Mouse (Mus musculus) MEL (cell line): ENCODE measurements around the gene Nat8l. TPM values are rescaled to one million over a fixed set of nuclear protein-coding genes. Genes with fewer than 3 reads are reported as not detected.

Experiments used
- DNase-seq: peaks from one replicate; pipeline ENCODE4 v3.0.0; 2011; ENCODE audit warnings: low read depth, low spot score
- H3K27ac ChIP-seq: 2 replicates; pipeline ENCODE4 v1.5.1; 2012; ENCODE audit warnings: low read depth, mild to moderate bottlenecking, control low read depth, low read length, moderate library complexity; ENCODE audit not compliant: control insufficient read depth
- H3K27me3 ChIP-seq, 2 experiments: fragments of 150-350 bp in 1 of 2; sonication (generic) in 1 of 2; 2 replicates each; pipeline ENCODE4 v1.6.1; 2012; ENCODE audit warnings: low read length in 2 of 2, mild to moderate bottlenecking in 2 of 2, improper control_type of control experiment in 1 of 2, moderate library complexity in 1 of 2; ENCODE audit not compliant: insufficient read depth in 2 of 2, control insufficient read depth in 1 of 2
- H3K36me3 ChIP-seq, 2 experiments: 2 replicates each; pipeline ENCODE4 v1.6.1; 2012 to 2014; ENCODE audit warnings: low read length in 2 of 2, improper control_type of control experiment in 1 of 2, inconsistent platforms in 1 of 2, mild to moderate bottlenecking in 1 of 2; ENCODE audit not compliant: insufficient read depth in 2 of 2, control insufficient read depth in 1 of 2
- H3K4me1 ChIP-seq, 2 experiments: fragments of 150-350 bp in 1 of 2; sonication (generic) in 1 of 2; 2 replicates each; pipeline ENCODE4 v1.6.1; 2012; ENCODE audit warnings: low read length in 2 of 2, improper control_type of control experiment in 1 of 2, mild to moderate bottlenecking in 1 of 2; ENCODE audit not compliant: insufficient read depth in 2 of 2, control insufficient read depth in 1 of 2
- H3K4me3 ChIP-seq, 2 experiments: fragments of 150-350 bp in 1 of 2; sonication (generic) in 1 of 2; 2 replicates each; pipeline ENCODE4 v1.5.1; 2012; ENCODE audit warnings: low read depth in 2 of 2, low read length in 2 of 2, mild to moderate bottlenecking in 2 of 2, moderate library complexity in 2 of 2, control low read depth in 1 of 2, improper control_type of control experiment in 1 of 2; ENCODE audit not compliant: control insufficient read depth in 1 of 2, insufficient read depth in 1 of 2
- H3K79me2 ChIP-seq: 2 replicates; pipeline ENCODE4 v1.6.1; 2012; ENCODE audit warnings: mild to moderate bottlenecking, low read length, moderate library complexity; ENCODE audit not compliant: control insufficient read depth, poor library complexity, insufficient read depth
- H3K9ac ChIP-seq: 2 replicates; pipeline ENCODE4 v1.6.1; 2012; ENCODE audit warnings: low read depth, mild to moderate bottlenecking, control low read depth, low read length, moderate library complexity; ENCODE audit not compliant: control insufficient read depth, poor library complexity, severe bottlenecking
- H3K9me3 ChIP-seq: fragments of 150-350 bp; sonication (generic); replicated peaks from 2 replicates; pipeline ENCODE4 v1.6.1; 2012; ENCODE audit warnings: mild to moderate bottlenecking, low read length, improper control_type of control experiment, moderate library complexity; ENCODE audit not compliant: insufficient read depth
- CTCF ChIP-seq, 3 experiments: IDR thresholded peaks in 2 of 3; conservative IDR thresholded peaks in 1 of 3; 2 replicates each; pipeline ENCODE4 v1.5.1; 2011 to 2012; ENCODE audit warnings: low read length in 3 of 3, low read depth in 2 of 3, mild to moderate bottlenecking in 2 of 3, improper control_type of control experiment in 1 of 3, inconsistent platforms in 1 of 3, mixed read lengths in 1 of 3, moderate library complexity in 1 of 3; ENCODE audit not compliant: control insufficient read depth in 1 of 3, insufficient read depth in 1 of 3, poor library complexity in 1 of 3, severe bottlenecking in 1 of 3
- ELF1 ChIP-seq: IDR thresholded peaks from 2 replicates; pipeline ENCODE4 v1.6.1; 2014; ENCODE audit warnings: low read depth, mild to moderate bottlenecking, inconsistent platforms, low read length, improper control_type of control experiment, moderate library complexity
- EP300 ChIP-seq, 2 experiments: IDR thresholded peaks; 2 replicates each; pipeline ENCODE4 v1.6.1; 2011; ENCODE audit warnings: improper control_type of control experiment in 2 of 2, low read length in 2 of 2, low read depth in 1 of 2, mild to moderate bottlenecking in 1 of 2
- GABPA ChIP-seq: IDR thresholded peaks from 2 replicates; pipeline ENCODE4 v1.6.1; 2012; ENCODE audit warnings: low read depth, mild to moderate bottlenecking, inconsistent platforms, low read length, improper control_type of control experiment, moderate library complexity
- GATA1 ChIP-seq: IDR thresholded peaks from 2 replicates; pipeline ENCODE4 v1.6.1; 2011; ENCODE audit warnings: low read depth, low read length, improper control_type of control experiment
- KAT2A ChIP-seq: conservative IDR thresholded peaks from 2 replicates; pipeline ENCODE4 v1.6.1; 2012; ENCODE audit warnings: low read depth, low read length, improper control_type of control experiment, inconsistent platforms
- MAFK ChIP-seq: IDR thresholded peaks from 2 replicates; pipeline ENCODE4 v1.6.1; 2011; ENCODE audit warnings: low read depth, mild to moderate bottlenecking, low read length, improper control_type of control experiment, borderline replicate concordance
- MAZ ChIP-seq: IDR thresholded peaks from 2 replicates; pipeline ENCODE4 v1.6.1; 2012; ENCODE audit warnings: low read depth, mild to moderate bottlenecking, inconsistent platforms, low read length, improper control_type of control experiment
- MEF2A ChIP-seq: IDR thresholded peaks from 2 replicates; pipeline ENCODE4 v1.6.1; 2014; ENCODE audit warnings: low read depth, mild to moderate bottlenecking, inconsistent platforms, low read length, improper control_type of control experiment; ENCODE audit not compliant: poor library complexity, insufficient replicate concordance, severe bottlenecking; ENCODE audit errors: extremely low read depth
- MXI1 ChIP-seq: IDR thresholded peaks from 2 replicates; pipeline ENCODE4 v1.6.1; 2011; ENCODE audit warnings: mild to moderate bottlenecking, low read depth, low read length, improper control_type of control experiment
- MYC ChIP-seq: IDR thresholded peaks from 2 replicates; pipeline ENCODE4 v1.6.1; 2011; ENCODE audit warnings: low read depth, mild to moderate bottlenecking, low read length, improper control_type of control experiment, moderate library complexity
- NRF1 ChIP-seq: IDR thresholded peaks from 2 replicates; pipeline ENCODE4 v1.6.1; 2014; ENCODE audit warnings: low read depth, mild to moderate bottlenecking, inconsistent platforms, low read length, improper control_type of control experiment, moderate library complexity; ENCODE audit not compliant: poor library complexity, insufficient read depth, severe bottlenecking
- POLR2A ChIP-seq, 2 experiments: IDR thresholded peaks; 2 replicates each; pipeline ENCODE4 v1.6.1; 2011 to 2012; ENCODE audit warnings: low read length in 2 of 2, mild to moderate bottlenecking in 2 of 2, control low read depth in 1 of 2, improper control_type of control experiment in 1 of 2, low read depth in 1 of 2, moderate library complexity in 1 of 2; ENCODE audit not compliant: control insufficient read depth in 1 of 2, insufficient read depth in 1 of 2, poor library complexity in 1 of 2
- RCOR1 ChIP-seq: IDR thresholded peaks from 2 replicates; pipeline ENCODE4 v1.6.1; 2012; ENCODE audit warnings: low read depth, mild to moderate bottlenecking, inconsistent platforms, low read length, improper control_type of control experiment
- SIN3A ChIP-seq: IDR thresholded peaks from 2 replicates; pipeline ENCODE4 v1.6.1; 2012; ENCODE audit warnings: low read length, improper control_type of control experiment, inconsistent platforms
- TAL1 ChIP-seq: IDR thresholded peaks from 2 replicates; pipeline ENCODE4 v1.6.1; 2012; ENCODE audit warnings: mild to moderate bottlenecking, inconsistent platforms, low read length, moderate library complexity, mixed read lengths
- TBP ChIP-seq: IDR thresholded peaks from 2 replicates; pipeline ENCODE4 v1.8.0; 2011; ENCODE audit warnings: low read depth, low read length, improper control_type of control experiment
- TCF12 ChIP-seq: IDR thresholded peaks from 2 replicates; pipeline ENCODE4 v1.6.1; 2014; ENCODE audit warnings: low read depth, mild to moderate bottlenecking, inconsistent platforms, low read length, improper control_type of control experiment, moderate library complexity
- UBTF ChIP-seq: IDR thresholded peaks from 2 replicates; pipeline ENCODE4 v1.6.1; 2012; ENCODE audit warnings: low read depth, mild to moderate bottlenecking, inconsistent platforms, low read length, improper control_type of control experiment, moderate library complexity, borderline replicate concordance; ENCODE audit not compliant: insufficient read depth
- USF2 ChIP-seq, 2 experiments: IDR thresholded peaks; 2 replicates each; pipeline ENCODE4 v1.6.1; 2011 to 2012; ENCODE audit warnings: improper control_type of control experiment in 2 of 2, low read length in 2 of 2, borderline replicate concordance in 1 of 2, inconsistent platforms in 1 of 2, low read depth in 1 of 2, mild to moderate bottlenecking in 1 of 2; ENCODE audit not compliant: insufficient read depth in 1 of 2
- ZKSCAN1 ChIP-seq: IDR thresholded peaks from 2 replicates; pipeline ENCODE4 v1.6.1; 2012; ENCODE audit warnings: low read depth, mild to moderate bottlenecking, inconsistent platforms, low read length, improper control_type of control experiment, moderate library complexity
- polyA plus RNA-seq, 2 experiments: library from polyadenylated mRNA; stranded (reverse) in 1 of 2; unstranded in 1 of 2; fragments of >175 nt in 1 of 2; fragments of >200 nt in 1 of 2; gene quantifications; 2 replicates each; pipeline versions ENCODE4 v1.2.1 to v1.2.4; 2012; ENCODE audit warnings: low replicate concordance in 2 of 2, low read depth in 1 of 2; ENCODE audit not compliant: insufficient read length in 2 of 2, insufficient read depth in 1 of 2, missing spikeins in 1 of 2
- total RNA-seq: library from RNA; depleted of rRNA; stranded (reverse); fragments of 300-350 nt; gene quantifications from 2 replicates; pipeline ENCODE4 v1.2.3, GENCODE M21; 2012

Nat8l gene
- total and polyA plus RNA-seq, 3 experiments: not detected

DNA sequence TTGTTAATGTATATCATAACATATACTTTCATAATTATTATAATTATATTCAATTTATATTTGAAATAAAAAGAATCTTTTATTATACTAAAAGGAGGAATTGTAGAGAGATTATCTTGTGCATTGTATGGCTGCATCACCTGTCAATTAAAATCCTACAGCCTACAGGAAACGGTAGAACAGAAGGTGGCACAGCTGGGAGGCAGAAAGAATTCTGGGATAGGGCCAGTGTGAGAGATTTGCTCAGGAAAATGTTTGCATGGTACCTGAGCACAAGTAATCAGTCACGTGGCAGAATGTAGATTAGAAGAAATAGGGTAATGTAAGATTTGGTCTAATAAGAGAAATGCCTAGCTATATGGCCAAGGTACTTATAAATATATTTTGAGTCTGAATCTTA lies 21.0 kb upstream of the Nat8l start:
- no peaks in the 10 kb centered on the region for H3K9me3 ChIP-seq
- TF ChIP-seq ELF1 (no peak), CTCF (IDR thresholded peaks at IDR 0.05 in 2 of 3, conservative IDR thresholded peaks at IDR 0.05 in 1 of 3; ENCODE audit: control insufficient read depth in 1 of 3, insufficient read depth in 1 of 3, low read depth in 2 of 3, low read length in 3 of 3, poor library complexity in 1 of 3, severe bottlenecking in 1 of 3) (no peak), TCF12 (no peak), POLR2A (IDR thresholded peaks at IDR 0.05; ENCODE audit: control insufficient read depth in 1 of 2, insufficient read depth in 1 of 2, low read depth in 1 of 2, low read length in 2 of 2, poor library complexity in 1 of 2) (no peak), MAFK (no peak), KAT2A (no peak), MXI1 (no peak), EP300 (IDR thresholded peaks at IDR 0.05; ENCODE audit: low read depth in 1 of 2, low read length in 2 of 2) (no peak), TAL1 (no peak), UBTF (no peak), TBP (no peak), ZKSCAN1 (no peak), NRF1 (no peak), SIN3A (no peak), GABPA (no peak)

GRCm38 (mm10) chr5:33976267-33976666 lies 19.5 kb upstream of the Nat8l start:
- no peak overlapping the region for H3K4me3 ChIP-seq
- H3K4me1 ChIP-seq: no peaks in the 10 kb centered on the region
- H3K36me3 ChIP-seq: no peaks in the 10 kb centered on the region
- H3K9me3 ChIP-seq: no peaks in the 10 kb centered on the region
- H3K27ac ChIP-seq: no peak overlapping the region
- TF ChIP-seq TCF12: no peak
- DNase-seq: no peak
- peaks cover 19 to 22% of the 10 kb centered on the region in 2 experiments for H3K27me3 ChIP-seq
- H3K79me2 ChIP-seq: no peaks in the 10 kb centered on the region
- H3K9ac ChIP-seq: no peak overlapping the region

More for the DNA sequence above, 21.0 kb upstream of the Nat8l start:
- Histone ChIP-seq H3K27me3 (peaks cover 31 to 34% of the 10 kb centered on the region in 2 experiments), H3K27ac (no peak overlapping the region), H3K4me3 (no peak overlapping the region), H3K79me2 (no peaks in the 10 kb centered on the region), H3K9ac (no peak overlapping the region), H3K4me1 (no peaks in the 10 kb centered on the region), H3K36me3 (no peaks in the 10 kb centered on the region)
- no peak for DNase-seq

DNA sequence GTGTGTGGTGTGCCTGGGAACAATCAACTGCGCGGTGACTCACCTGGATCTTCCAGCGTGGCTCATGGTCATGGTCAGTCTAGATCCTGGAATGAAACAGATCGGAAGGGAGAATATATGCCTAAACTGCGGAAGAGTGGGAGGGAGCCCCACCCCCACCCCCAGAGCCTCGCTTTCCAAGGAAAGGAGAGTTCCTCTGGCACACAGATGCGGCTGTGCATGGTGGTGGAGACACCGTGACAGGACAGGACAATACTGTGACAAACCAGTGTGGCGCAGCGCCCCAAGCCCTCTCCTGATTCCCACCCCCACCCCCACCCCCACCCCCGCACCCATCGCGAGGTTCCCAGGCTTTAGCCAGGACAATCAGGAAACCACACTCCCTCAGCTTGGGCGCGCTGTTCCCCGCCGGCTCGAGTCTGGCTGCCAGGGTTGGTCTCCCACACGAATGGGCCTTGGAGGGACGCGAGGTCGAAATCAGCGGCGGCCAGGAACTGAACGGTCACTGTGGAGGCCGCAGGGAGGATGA lies 13.0 kb upstream of the Nat8l start:
- Histone ChIP-seq H3K36me3 (no peaks in the 10 kb centered on the region), H3K4me3 (no peak overlapping the region)
- TF ChIP-seq RCOR1 (no peak), MYC (no peak), MAZ (no peak), USF2 (IDR thresholded peaks at IDR 0.05; ENCODE audit: borderline replicate concordance in 1 of 2, insufficient read depth in 1 of 2, low read depth in 1 of 2, low read length in 2 of 2) (no peak), ELF1 (no peak), MEF2A (no peak), GATA1 (no peak), KAT2A (no peak)
- TF ChIP-seq, all 39 proteins: peak for 0
- Histone ChIP-seq H3K27ac (no peak overlapping the region), H3K79me2 (no peaks in the 10 kb centered on the region), H3K9ac (no peak overlapping the region), H3K9me3 (no peaks in the 10 kb centered on the region), H3K27me3 (peaks cover 6 to 12% of the 10 kb centered on the region in 2 experiments), H3K4me1 (no peaks in the 10 kb centered on the region)
- no peak for DNase-seq
